Mouse (Mus musculus) heart, adult 2 months (tissue): ENCODE results near the gene Bmp8a.

Source experiments
- CTCF ChIP-seq: fragments of 200-600 bp; IDR thresholded peaks from 2 replicates; pipeline ENCODE4 v1.8.1; 2022; ENCODE audit warnings: antibody characterized with exemption, mild to moderate bottlenecking, moderate library complexity
- EP300 ChIP-seq: fragments of 200-500 bp; IDR thresholded peaks from 2 replicates; pipeline ENCODE4 v1.6.1; 2011; ENCODE audit warnings: low read depth, low read length, control low read depth; ENCODE audit not compliant: insufficient read depth
- POLR2A ChIP-seq: fragments of 200-500 bp; IDR thresholded peaks from 2 replicates; pipeline ENCODE4 v1.6.1; 2011; ENCODE audit warnings: mild to moderate bottlenecking, low read depth, low read length, control low read depth; ENCODE audit not compliant: insufficient read depth

DNA sequence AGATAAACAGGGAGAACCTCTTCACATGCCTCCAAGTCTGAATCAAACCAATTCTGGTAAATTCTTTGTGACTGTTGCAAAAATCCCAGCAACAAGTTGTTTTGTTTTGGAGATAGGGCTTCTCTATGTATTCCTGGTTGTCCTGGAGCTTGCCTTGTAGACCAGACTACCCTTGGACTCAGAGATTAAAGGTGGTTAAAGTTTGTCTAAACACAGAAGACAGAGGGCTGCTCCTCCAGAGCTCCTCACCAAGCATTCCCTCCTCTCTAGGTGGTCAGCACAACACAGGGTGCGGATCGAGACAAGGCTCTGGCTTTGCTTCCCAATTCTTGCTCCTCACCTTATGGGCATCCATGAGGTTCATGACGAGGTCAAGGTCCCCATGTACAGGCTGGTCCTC is 33.0 kb upstream of the Bmp8a start:
- no peak for TF ChIP-seq CTCF
- no peak for TF ChIP-seq POLR2A
- TF ChIP-seq EP300 = no peak
